Mouse (Mus musculus): ENCODE results near the gene Zcchc3.

- no peak for TF ChIP-seq POLR2A (IDR thresholded peaks at IDR 0.05; ENCODE audit: insufficient read depth, low read depth, low read length)
- no peak for TF ChIP-seq CTCF (IDR thresholded peaks at IDR 0.05; ENCODE audit: insufficient read depth, low read depth, low read length)
Observed at GRCm38 (mm10) chr2:152410971-152411371, 3.9 kb downstream of the Zcchc3 start.

Data from olfactory bulb, adult 2 months (tissue).